Mouse (Mus musculus) embryo, embryonic 11 days (tissue): ENCODE results near the gene Cyp21a1.
"Not testable (repeated sequence)": the region's sequence is repeated elsewhere in the genome, so short reads cannot be mapped to it uniquely, and the experiment has no call there.

Source experiments
- DNase-seq: peaks from one replicate; pipeline ENCODE4 v3.0.0-alpha.2; 2015

The Cyp21a1 gene

DNA sequence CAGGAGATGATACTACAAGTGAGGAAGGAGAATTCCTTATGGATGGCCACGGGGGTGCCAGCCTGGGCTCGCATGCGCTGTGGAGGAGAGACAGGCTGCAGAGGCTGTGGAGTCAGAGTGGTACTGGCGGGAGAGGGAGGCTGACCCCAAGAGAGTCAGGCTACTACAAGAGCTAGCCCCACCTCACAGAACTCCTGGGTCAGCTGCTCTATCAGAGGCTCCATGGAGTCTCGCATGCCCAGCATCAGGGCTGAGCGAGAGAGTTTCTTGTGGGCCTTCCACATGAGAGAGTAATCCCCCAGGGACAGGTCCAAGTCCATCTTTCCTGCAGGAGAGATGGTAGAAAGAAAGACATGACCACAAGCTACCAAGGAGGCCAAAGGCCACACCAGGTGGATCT lies 994 bp downstream of the Cyp21a1 start:
- not testable (repeated sequence) for DNase-seq

DNA sequence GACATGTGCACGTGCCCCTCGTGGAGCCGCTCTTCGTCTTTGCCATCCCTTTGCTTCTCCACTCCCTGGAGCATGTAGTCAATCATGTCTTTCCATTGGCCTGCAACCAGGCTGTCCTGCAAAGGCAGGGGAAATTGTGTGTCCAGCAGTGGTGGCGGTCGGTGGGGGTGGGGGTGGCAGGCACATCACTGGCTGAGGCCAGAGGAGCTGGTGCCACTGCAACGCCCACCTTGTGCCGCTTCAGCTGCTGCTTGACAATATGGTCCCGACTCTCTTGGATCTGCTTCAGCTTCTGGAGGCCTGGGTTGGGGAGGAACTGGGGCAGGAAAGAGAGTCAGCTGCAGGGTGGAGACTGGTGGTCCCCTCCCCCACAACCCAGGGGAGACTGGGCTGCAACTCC lies 1.6 kb downstream of the Cyp21a1 start:
- DNase-seq: not testable (repeated sequence)

DNA sequence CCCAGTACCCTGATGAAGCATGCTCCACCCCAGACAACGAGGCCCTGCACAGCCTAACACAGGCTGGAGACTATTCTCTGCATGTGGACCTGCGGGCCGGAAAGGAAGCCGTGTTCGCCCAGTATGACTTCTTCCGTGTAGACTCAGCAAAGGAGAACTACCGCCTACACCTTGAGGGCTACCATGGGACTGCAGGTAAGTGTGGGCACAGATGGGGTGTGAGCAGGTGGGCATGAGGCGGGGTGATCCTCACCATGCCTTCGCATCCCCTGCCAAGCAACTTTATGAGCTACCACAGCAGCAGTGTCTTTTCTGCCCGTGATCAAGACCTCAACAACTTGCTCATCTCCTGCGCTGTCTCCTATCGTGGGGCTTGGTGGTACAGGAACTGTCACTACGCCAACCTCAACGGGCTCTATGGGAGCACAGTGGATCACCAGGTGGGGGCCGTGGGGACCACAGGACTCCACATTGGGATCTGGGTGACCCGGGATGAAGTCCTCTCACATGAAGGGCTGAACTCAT lies 3.5 kb downstream of the Cyp21a1 start:
- DNase-seq: not testable (repeated sequence)

DNA sequence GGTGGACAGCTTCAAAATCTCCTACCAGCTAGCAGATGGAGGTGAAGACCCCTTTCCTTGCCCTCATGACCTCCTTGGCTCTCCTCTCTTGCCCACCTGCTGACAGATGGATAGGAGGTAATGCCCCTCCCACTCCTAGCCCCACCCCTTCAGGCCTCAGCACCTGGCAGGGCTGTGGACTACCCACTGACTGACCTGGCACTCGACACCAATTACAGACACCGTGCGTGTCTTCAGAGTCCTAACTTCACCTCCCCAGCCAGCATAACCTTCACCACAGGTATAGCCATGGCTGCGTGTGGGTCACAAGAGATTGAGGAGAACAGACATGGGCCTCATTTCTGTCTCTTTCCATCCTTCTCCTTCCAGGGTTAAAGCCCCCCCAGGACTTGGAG lies 4.8 kb downstream of the Cyp21a1 start:
- no peak for DNase-seq

DNA sequence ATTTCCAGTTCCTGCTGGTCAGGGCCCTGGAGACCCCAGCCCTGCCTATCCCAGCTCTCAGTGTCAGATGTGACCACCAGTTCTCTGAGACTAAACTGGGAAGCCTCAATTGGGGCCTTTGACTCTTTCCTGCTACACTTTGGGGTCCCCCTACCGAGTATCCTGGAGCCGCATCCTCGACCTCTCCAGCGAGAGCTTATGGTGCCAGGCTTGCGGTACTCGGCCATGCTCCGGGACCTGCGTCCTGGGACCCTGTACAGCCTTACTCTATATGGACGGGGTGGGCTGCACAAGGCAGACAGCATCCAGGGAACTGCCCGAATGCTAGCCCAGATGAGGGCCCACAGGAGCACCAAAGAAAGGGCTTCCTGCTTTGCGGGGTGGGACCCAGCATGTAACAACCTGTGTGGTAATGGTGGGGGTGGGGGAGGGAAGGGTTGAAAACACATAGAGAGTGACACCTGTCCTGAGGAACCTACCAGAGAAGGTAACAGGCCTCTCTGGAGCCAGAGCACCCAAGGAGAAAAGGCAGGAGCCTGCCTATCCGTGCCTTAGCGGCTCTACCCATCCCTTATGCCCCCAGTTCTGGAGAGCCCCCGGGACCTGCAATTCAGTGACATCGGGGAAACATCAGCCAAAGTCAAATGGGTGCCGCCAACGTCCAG lies 5.4 kb downstream of the Cyp21a1 start:
- no peak for DNase-seq

DNA sequence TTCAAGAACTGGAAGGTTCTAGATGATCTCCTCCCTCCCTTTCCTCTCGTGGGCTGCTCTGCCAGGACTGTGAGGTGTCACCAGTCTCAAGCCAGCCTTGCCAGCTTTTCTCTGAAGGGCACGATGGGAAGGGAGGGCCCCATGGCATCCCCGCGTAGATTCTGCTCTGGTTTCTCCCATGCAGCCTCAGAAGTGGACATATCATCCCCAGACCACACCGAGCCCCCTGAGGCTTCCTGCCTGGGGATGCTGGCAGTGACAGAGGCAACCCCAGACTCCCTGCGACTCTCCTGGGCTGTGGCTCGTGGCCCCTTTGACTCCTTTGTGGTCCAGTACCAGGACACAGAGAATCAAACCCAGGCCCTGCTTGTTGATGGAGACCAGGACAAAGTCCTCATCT lies 6.3 kb downstream of the Cyp21a1 start:
- not testable (repeated sequence) for DNase-seq

DNA sequence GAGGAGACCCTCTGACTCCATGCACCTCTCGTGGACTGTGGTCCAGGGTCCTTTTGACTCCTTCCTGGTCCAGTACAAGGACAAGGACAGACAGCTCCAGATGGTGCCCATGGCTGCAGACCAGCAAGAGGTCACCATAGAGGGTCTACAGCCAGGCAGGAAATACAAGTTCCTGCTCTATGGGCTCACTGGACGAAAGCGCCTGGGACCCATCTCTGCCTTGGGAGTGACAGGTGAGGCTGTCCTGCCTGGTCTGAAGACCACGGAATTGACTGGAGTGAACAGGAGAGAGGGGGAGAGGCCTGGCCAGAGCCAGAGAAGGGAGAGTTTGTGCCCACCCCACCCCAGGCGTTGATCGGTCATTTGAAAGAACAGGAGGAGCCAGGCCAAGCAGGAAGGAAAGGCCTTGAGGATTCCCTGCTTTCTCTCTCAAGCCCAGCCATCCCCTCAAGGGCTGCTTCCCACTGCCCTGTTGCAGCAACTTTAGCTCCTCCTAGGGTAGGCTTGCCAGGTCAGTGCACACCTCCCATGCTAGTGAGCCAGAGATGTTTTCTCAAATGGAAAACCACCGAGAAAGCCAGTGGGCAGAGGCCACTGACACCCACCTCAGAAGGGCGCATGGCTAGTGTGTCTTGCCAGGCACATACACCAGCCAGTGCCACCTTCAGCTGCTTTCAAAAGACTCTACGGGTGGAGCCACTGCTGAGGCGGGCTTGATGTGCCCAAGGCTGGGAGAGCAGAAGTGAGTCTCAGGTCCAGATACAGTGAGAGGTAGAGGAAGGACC lies 7.0 kb downstream of the Cyp21a1 start:
- not testable (repeated sequence) for DNase-seq

DNA sequence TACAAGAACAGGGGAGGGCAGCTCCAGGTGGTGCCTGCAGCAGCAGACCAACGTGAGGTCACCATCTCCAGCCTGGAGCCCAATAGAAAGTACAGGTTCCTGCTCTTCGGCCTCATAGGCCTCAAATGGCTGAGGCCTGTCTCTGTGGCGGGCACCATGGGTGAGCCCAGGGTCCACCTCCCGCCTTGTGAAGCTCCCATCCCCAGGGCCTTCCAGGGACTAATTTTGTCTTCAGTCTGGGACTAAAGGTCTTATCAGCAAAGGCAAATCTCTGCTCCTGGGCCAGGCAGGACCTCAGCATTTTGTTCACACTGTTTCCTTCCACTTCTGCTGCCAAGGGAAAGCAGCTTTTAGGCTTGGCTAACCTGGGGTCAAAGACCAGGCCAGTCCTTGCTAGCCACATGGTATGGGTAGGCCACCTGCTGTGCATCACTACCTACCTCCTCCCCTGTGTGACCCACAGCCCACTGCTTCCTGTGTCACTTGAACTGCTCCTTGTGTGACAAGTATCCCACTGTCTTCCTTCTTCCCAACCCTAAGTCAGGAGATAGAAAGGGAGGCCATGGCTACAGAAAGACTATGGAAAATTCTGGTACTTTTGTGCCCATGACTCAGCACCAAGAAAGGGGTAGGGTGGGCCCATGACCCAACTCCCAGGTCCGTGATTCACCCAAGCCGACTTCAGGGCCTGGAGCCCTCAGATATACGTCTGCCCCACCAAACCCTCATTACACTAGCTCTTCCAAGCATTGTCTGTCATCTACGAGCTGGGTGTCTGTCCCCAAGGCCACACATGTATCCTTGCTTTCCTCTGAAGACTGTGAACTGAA lies 7.8 kb downstream of the Cyp21a1 start:
- no peak for DNase-seq

DNA sequence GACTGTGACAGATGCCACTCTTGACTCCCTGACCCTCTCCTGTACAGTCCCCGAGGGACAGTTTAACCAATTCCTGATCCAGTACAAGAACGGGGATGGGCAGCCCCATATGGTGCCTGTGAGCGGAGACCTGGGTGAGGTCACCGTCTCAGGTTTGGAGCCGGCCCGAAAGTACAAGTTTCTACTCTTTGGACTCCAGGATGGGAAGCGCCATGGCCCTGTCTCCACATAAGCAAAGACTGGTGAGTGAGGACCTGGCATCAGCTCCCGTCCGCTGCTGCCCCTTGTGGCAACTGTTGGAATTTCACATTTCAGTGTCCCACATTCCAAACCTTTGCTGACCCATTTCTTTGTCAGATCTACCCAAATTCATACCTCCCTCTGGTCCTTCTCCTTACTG lies 8.7 kb downstream of the Cyp21a1 start:
- peak; percentile 12 for DNase-seq

DNA sequence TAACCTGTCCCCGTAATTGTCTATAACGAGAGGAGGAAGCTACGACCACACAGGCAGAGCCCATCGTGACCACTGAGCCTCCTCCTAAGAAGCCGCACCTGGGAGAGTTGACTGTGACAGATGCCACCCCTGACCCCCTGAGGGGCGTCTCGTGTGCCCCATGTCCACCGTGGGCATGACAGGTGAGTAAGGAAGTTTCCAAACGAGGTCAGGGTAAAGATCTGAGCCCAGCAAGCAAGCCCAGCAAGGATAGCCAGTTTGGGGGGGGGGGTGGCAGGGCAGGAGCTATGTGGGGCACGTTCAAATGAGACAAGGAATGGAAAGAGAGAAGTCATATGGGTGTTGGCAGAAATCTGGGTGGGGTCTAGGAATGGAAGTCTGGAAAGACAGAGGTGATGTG lies 9.3 kb downstream of the Cyp21a1 start:
- no peak for DNase-seq

DNA sequence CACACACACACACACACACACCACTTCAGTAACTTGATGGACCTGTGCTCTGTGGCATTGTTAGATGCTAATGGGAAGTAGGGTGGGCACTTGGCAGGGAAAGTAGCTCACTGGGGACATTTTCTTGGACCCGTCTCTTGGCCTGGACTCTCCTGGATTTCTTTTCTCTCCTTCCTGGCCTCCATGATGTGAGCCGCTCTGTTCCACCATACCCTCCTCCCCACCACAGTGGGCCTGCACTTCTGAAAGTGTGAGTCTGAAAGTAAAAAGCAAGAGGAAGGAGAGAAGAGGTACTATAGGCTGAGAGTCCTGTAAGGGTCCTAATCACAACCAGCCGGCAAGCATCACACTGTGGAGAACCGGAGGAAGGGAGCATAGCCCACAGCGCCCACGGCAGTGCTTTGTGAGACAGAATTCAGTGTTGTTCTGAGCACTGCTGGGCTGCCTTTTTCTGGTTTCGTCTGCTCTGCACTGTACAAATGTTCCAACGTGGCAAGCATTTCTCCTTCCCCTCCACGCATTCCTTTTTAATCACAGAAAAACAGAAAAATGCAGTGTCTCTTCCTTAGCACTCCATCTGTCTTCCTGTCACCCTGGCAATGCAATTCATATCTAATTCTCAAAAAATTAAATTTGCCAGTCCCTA lies 26.6 kb downstream of the Cyp21a1 start:
- DNase-seq: peak; percentile 2

DNA sequence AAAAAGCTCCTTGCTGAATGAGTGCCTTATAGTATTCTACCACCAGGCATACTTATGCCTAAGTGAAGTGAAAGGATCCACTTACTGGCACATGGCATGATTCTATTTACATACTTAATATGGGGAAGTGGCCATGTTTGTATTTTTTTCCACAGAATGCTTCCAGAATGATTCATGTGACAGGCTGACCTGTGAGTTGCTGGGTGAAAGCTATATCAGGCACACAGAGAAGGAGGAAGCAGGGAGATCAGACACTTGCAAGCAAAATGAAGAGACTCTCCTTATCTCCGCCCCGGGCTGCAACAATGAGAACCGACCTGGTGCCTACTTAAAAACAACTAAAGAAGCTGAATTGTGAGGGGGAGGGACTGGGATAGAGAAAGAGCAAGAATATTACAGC lies 42.9 kb downstream of the Cyp21a1 start:
- DNase-seq: no peak
